Mouse (Mus musculus) liver, adult 2 months (tissue): ENCODE measurements around the gene Pop7.

Experiments
- CTCF ChIP-seq: fragments of 200-500 bp; IDR thresholded peaks from 2 replicates; pipeline ENCODE4 v1.5.1; 2011; ENCODE audit warnings: low read depth, low read length, control low read depth
- POLR2A ChIP-seq: fragments of 200-500 bp; IDR thresholded peaks from 2 replicates; pipeline ENCODE4 v1.6.1; 2011; ENCODE audit warnings: low read length, control low read depth; ENCODE audit not compliant: insufficient read depth; ENCODE audit errors: extremely low read depth

- TF ChIP-seq CTCF: no peak
- no peak for TF ChIP-seq POLR2A
Observed at GRCm38 (mm10) chr5:137532131-137532807, 30.0 kb upstream of the Pop7 start.
